Mouse (Mus musculus) frontal cortex, adult 2 months (tissue): Measurements from ENCODE around the gene Dcdc2a. TPM values are rescaled to one million over a fixed set of nuclear protein-coding genes. Genes with fewer than 3 reads are reported as not detected.

ENCODE experiments used
- DNase-seq, 2 experiments: peaks; one replicate each; pipeline ENCODE4 v3.0.0; 2022; ENCODE audit warnings: low spot score in 1 of 2; ENCODE audit errors: extremely low spot score in 1 of 2
- polyA plus RNA-seq: library from polyadenylated mRNA; depleted of rRNA; stranded (reverse); fragments of >200 nt; gene quantifications from 2 replicates; pipeline ENCODE4 v1.2.3, GENCODE M21; 2012; rRNA removed

Gene Dcdc2a
- polyA plus RNA-seq: 8.7 and 10.0 TPM in 2 replicates

- no peak for DNase-seq
These were observed at the start of gene Dcdc2a for GRCm38 (mm10) chr13:25055873-25056667. TSS of gene Dcdc2a (plus strand) at chr13:25056004.

- DNase-seq: peak in 1 of 2 experiments; percentile 72
These were observed 48.7 kb upstream of the Dcdc2a start for GRCm38 (mm10) chr13:25007115-25007514.

- no peak for DNase-seq
These were observed 37.5 kb upstream of the Dcdc2a start for GRCm38 (mm10) chr13:25018316-25018715.

GRCm38 (mm10) chr13:25019793-25020539 is 35.8 kb upstream of the Dcdc2a start, which contains the start of gene Mrs2:
TSS of gene Mrs2 (minus strand) at chr13:25020379.
- DNase-seq: peak; percentile 52 to 88

GRCm38 (mm10) chr13:25020540-25020892 is 35.3 kb upstream of the Dcdc2a start:
- DNase-seq: no peak

- no peak for DNase-seq
These were observed 33.4 kb upstream of the Dcdc2a start for GRCm38 (mm10) chr13:25022386-25022785.

- no peak for DNase-seq
These were observed 32.7 kb upstream of the Dcdc2a start for GRCm38 (mm10) chr13:25023129-25023528.

GRCm38 (mm10) chr13:25024655-25025054 is 31.1 kb upstream of the Dcdc2a start:
- peak in 1 of 2 experiments; percentile 54 for DNase-seq

- DNase-seq: no peak
These were observed 29.2 kb upstream of the Dcdc2a start for GRCm38 (mm10) chr13:25026409-25027113.

- DNase-seq: no peak
These were observed 28.7 kb upstream of the Dcdc2a start for GRCm38 (mm10) chr13:25027114-25027425.

- no peak for DNase-seq
These were observed 16.3 kb upstream of the Dcdc2a start for GRCm38 (mm10) chr13:25039488-25039887.

- no peak for DNase-seq
These were observed 3.1 kb upstream of the Dcdc2a start for GRCm38 (mm10) chr13:25052671-25053070.

- peak; percentile 38 to 85 for DNase-seq
These were observed 671 bp upstream of the Dcdc2a start for GRCm38 (mm10) chr13:25055111-25055554.

- DNase-seq: no peak
These were observed 10.9 kb downstream of the Dcdc2a start for GRCm38 (mm10) chr13:25066659-25067058.

GRCm38 (mm10) chr13:25067183-25067582 is 11.4 kb downstream of the Dcdc2a start:
- DNase-seq: no peak

- no peak for DNase-seq
These were observed 14.0 kb downstream of the Dcdc2a start for GRCm38 (mm10) chr13:25069765-25070164.

GRCm38 (mm10) chr13:25070791-25071190 is 15.0 kb downstream of the Dcdc2a start:
- no peak for DNase-seq

- no peak for DNase-seq
These were observed 21.5 kb downstream of the Dcdc2a start for GRCm38 (mm10) chr13:25077262-25077661.

- no peak for DNase-seq
These were observed 27.4 kb downstream of the Dcdc2a start for GRCm38 (mm10) chr13:25083144-25083572.

- DNase-seq: no peak
These were observed 29.3 kb downstream of the Dcdc2a start for GRCm38 (mm10) chr13:25085147-25085546.

GRCm38 (mm10) chr13:25091347-25091746 is 35.5 kb downstream of the Dcdc2a start:
- DNase-seq: no peak
